Mouse (Mus musculus) right cerebral cortex, postnatal 25 days (tissue): ENCODE results near the gene Agpat2.
A peak's percentile ranks its signal among the peaks of the same experiment; 100 is the strongest.

Source experiments
- DNase-seq: peaks from one replicate; pipeline ENCODE4 v3.0.0; 2022

Gene Agpat2

DNA sequence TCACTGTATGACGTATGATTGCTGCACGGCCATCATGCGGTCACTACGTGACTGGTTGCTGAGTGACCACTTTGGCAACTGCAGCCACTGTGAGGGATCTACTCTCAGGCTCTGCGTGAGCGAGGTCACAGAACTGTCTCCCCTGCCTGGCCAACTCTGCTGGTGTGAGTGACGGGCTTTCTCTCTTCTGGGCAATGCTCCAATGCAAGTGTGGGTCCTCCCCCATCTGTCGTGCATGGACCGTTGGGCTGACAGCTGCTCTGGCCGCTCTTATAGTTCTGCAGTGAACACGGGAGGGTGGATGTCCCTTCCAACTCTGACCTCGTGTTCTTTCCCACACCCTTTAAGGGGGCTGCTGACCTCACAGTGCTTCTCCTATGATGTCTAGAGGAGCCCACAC is 30.8 kb downstream of the Agpat2 start:
- no peak for DNase-seq

- DNase-seq: no peak
Observed at GRCm38 (mm10) chr2:26571826-26572225, 32.4 kb downstream of the Agpat2 start.

GRCm38 (mm10) chr2:26571400-26571799 is 32.8 kb downstream of the Agpat2 start:
- DNase-seq: no peak

DNA sequence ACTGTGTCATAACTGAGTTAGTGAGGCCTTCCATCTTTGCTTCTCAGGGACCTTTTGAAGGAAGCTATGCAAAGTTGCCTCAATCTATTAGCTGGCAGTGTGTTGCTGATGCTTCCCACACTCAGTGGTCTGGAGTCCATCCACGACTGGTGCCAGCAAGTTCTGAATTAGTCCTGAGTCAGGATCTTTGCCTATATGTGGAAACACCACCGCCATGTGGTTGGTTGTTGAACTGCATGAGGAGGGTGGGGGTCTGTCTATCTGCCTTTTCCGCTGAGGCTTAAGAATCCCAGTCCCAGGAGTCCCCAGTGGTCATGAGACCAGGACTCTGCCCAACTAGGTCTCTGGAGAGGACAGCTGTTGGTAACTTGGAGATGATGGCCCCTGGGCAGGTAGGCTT is 34.2 kb downstream of the Agpat2 start:
- DNase-seq: peak; percentile 38

DNA sequence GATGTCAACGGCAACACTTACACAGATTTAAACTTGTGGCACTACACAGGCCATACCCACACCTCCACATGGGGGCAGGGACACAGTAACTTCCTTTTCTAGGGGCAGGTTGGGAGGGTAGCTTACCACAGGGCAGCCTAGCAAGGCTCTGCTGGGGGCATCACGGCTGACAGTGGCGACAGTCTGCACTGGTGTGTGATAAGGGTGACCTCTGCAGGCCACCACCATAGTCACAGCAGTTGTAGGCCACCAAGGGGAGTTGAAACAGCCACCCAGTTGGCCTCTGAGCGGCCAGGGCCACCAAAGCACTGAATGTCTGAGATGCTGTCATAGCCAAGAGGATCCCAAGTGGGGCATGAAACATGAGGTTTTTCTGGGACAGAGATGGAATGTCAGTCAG is 38.0 kb downstream of the Agpat2 start:
- no peak for DNase-seq

- DNase-seq: no peak
Observed at GRCm38 (mm10) chr2:26561351-26562016, 42.7 kb downstream of the Agpat2 start.

GRCm38 (mm10) chr2:26560506-26560905 is 43.7 kb downstream of the Agpat2 start:
- no peak for DNase-seq

GRCm38 (mm10) chr2:26556535-26556993 is 47.7 kb downstream of the Agpat2 start:
- DNase-seq: no peak

DNA sequence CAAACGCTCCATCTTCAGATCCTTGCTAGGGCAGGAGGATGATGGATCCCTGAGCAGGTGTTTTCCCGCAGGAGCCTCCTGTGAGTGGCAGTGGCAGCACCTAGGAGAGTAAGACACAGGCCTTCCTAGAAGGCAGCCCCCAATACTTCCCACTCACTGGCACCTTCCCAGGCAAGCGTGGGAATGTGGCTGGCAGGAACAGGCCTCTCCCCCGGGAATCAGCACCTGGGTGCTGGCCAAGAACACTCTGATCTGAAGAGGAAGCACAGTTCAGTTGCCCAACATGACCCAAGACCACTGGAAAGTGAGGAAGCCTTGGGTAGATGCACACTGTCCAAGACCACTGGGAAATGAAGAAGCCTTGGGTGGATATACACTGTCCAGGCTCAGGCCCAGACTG is 49.1 kb downstream of the Agpat2 start:
- peak; percentile 27 for DNase-seq

- DNase-seq: no peak
Observed at GRCm38 (mm10) chr2:26553904-26554303, 50.3 kb downstream of the Agpat2 start.

DNA sequence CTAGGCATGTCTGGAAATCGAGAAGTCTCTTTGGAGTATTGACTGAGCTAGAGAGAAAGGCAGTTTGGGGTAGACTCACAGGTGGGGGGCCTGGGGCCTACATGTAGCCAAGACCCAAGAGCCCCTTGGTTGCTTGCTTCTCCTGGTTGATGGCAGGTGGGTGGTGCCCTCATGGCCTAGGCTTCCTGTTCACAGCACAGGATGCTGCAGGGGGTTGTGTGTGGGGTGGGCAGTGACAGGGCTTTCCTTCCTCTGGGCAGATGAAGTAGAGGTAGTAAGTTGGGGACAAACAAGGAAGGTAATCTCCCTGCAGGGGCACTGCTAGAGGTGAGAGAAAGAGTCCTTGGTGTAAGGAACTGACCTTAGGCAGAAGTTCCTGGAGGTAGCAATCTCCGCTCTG is 52.2 kb downstream of the Agpat2 start:
- no peak for DNase-seq

- DNase-seq: no peak
Observed at GRCm38 (mm10) chr2:26551446-26551845, 52.8 kb downstream of the Agpat2 start.

DNA sequence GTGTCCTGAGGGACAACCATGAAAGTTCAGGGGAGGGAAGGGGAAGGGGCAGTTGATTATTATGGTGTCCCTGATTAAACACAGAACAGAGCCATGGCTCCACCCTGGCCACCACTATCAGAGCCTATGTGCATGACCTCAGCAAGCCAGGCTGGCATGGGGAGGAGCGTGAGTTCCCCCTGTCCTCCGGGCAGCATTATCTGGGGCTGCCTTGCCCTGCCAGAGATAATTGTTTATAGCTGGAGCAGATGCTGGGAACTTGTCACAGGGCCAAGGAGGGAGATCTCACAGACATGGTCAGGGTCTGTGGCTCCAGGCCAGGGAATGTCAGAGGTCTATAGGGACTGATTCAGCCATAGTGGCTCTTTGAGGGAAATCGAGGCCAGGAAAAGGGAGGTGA is 53.4 kb downstream of the Agpat2 start:
- no peak for DNase-seq

- DNase-seq: no peak
Observed at GRCm38 (mm10) chr2:26550205-26550604, 54.0 kb downstream of the Agpat2 start.

GRCm38 (mm10) chr2:26549801-26550200 is 54.4 kb downstream of the Agpat2 start:
- no peak for DNase-seq

GRCm38 (mm10) chr2:26547481-26547880 is 56.7 kb downstream of the Agpat2 start:
- peak; percentile 33 for DNase-seq

DNA sequence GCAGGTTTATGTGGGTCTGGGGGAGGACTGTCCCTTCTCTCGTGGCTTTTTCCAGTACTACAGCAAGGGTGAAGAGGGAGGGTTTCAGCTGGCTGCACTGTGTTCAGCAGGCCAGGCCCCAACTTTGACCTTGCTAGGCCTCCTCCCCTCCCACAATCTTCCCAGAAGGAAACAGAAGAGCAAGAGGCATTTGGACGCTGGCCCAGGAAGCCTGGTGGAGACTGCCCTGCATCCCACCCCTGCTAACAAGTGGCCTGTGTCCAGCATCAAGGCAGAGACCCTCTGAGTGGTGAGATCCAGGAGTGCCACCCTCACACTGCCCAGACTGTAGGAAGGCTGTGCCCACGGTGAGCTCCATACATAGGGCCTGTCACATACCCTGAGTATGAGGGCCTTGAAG is 60.0 kb downstream of the Agpat2 start:
- DNase-seq: no peak

- no peak for DNase-seq
Observed at GRCm38 (mm10) chr2:26543768-26544167, 60.4 kb downstream of the Agpat2 start.

DNA sequence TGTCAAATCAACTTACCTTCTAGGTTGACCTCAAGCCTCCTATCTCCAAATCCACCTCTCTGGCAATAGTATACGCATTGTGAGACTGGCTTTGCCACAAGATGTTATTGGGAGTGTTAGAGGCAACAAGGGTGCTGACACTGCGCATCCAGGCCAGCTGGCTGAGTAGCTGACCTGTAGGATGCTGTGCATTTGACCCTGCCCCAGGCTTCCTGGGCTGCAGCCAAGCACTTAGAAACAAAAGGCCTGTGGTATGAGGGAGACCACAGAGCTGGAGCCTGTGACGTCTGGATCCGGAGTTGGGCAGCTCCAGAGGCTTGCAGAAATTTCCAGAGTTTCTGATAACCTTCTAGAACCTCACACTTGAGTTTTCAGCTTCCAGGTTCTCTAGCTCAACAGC is 61.1 kb downstream of the Agpat2 start:
- no peak for DNase-seq
